Mouse (Mus musculus) liver, postnatal 0 days (tissue): ENCODE data around the gene Sox5.

Experiments used
- CTCF ChIP-seq: sonication (generic); IDR thresholded peaks from 2 replicates; pipeline ENCODE4 v1.5.1; 2016; ENCODE audit warnings: antibody characterized with exemption, low read depth
- EP300 ChIP-seq: IDR thresholded peaks from 2 replicates; pipeline ENCODE4 v1.6.1; 2016; ENCODE audit warnings: antibody characterized with exemption, low read depth, mild to moderate bottlenecking

GRCm38 (mm10) chr6:144483166-144483565 is 298.6 kb downstream of the Sox5 start:
- TF ChIP-seq CTCF = no peak
- no peak for TF ChIP-seq EP300
